Mouse (Mus musculus) CH12.LX (cell line): ENCODE measurements around the gene Casp7. TPM values are rescaled to one million over a fixed set of nuclear protein-coding genes. Genes with fewer than 3 reads are reported as not detected.

Experiments used
- DNase-seq: peaks from one replicate; pipeline ENCODE4 v3.0.0-alpha.2; 2013; ENCODE audit errors: extremely low read depth
- H3K27ac ChIP-seq: 2 replicates; pipeline ENCODE4 v1.5.1; 2012; ENCODE audit warnings: low read depth, mild to moderate bottlenecking, control low read depth, moderate library complexity; ENCODE audit not compliant: insufficient read depth
- H3K27me3 ChIP-seq: replicated peaks from 2 replicates; pipeline ENCODE3; 2012; ENCODE audit warnings: inconsistent platforms
- H3K36me3 ChIP-seq, 2 experiments: replicated peaks in 1 of 2; 2 replicates each; pipeline versions ENCODE3 to v1.6.1; 2012; ENCODE audit warnings: inconsistent platforms in 1 of 2, low read length in 1 of 2, mild to moderate bottlenecking in 1 of 2, mixed read lengths in 1 of 2, moderate library complexity in 1 of 2; ENCODE audit not compliant: control insufficient read depth in 1 of 2, insufficient read depth in 1 of 2
- H3K4me1 ChIP-seq, 2 experiments: 2 replicates each; pipeline ENCODE4 v1.6.1; 2012; ENCODE audit warnings: inconsistent platforms in 1 of 2, moderate library complexity in 1 of 2; ENCODE audit not compliant: insufficient read depth in 2 of 2, control insufficient read depth in 1 of 2
- H3K4me2 ChIP-seq: 2 replicates; pipeline ENCODE4 v1.6.1; 2012; ENCODE audit warnings: low read depth, mild to moderate bottlenecking, control low read depth; ENCODE audit not compliant: poor library complexity, insufficient read depth, severe bottlenecking
- H3K4me3 ChIP-seq, 3 experiments: fragments of 150-350 bp in 1 of 3; sonication (generic) in 1 of 3; replicated peaks in 1 of 3; 2 replicates each; pipeline versions ENCODE3 to v1.5.1; 2011 to 2012; ENCODE audit warnings: low read depth in 2 of 3, low read length in 2 of 3, mild to moderate bottlenecking in 2 of 3, moderate library complexity in 2 of 3, control low read depth in 1 of 3, improper control_type of control experiment in 1 of 3, inconsistent platforms in 1 of 3, mixed read lengths in 1 of 3; ENCODE audit not compliant: poor library complexity in 1 of 3
- H3K79me2 ChIP-seq: replicated peaks from 2 replicates; pipeline ENCODE4 v1.6.1; 2012; ENCODE audit warnings: mild to moderate bottlenecking, moderate library complexity; ENCODE audit not compliant: control insufficient read depth, poor library complexity, insufficient read depth, severe bottlenecking; ENCODE audit errors: extremely low read depth
- H3K9ac ChIP-seq: 2 replicates; pipeline ENCODE4 v1.6.1; 2012; ENCODE audit warnings: low read depth, mild to moderate bottlenecking, control low read depth, moderate library complexity; ENCODE audit not compliant: insufficient read depth
- H3K9me3 ChIP-seq: replicated peaks from 2 replicates; pipeline ENCODE3; 2012; ENCODE audit warnings: low read length, inconsistent platforms, mixed read lengths
- BHLHE40 ChIP-seq: IDR thresholded peaks from 2 replicates; pipeline ENCODE4 v1.6.1; 2011; ENCODE audit warnings: mild to moderate bottlenecking, low read depth, low read length, improper control_type of control experiment
- CHD1 ChIP-seq: IDR thresholded peaks from 2 replicates; pipeline ENCODE4 v1.6.1; 2012; ENCODE audit warnings: low read depth, low read length, improper control_type of control experiment, inconsistent platforms
- CHD2 ChIP-seq: IDR thresholded peaks from 2 replicates; pipeline ENCODE4 v1.6.1; 2011; ENCODE audit warnings: low read length, improper control_type of control experiment
- CTCF ChIP-seq, 2 experiments: IDR thresholded peaks in 1 of 2; conservative IDR thresholded peaks in 1 of 2; 2 replicates each; pipeline ENCODE4 v1.5.1; 2011 to 2012; ENCODE audit warnings: low read depth in 2 of 2, low read length in 2 of 2, improper control_type of control experiment in 1 of 2, inconsistent platforms in 1 of 2, mild to moderate bottlenecking in 1 of 2, moderate library complexity in 1 of 2
- GABPA ChIP-seq: IDR thresholded peaks from 2 replicates; pipeline ENCODE4 v1.6.1; 2012; ENCODE audit warnings: low read depth, low read length, improper control_type of control experiment, inconsistent platforms; ENCODE audit not compliant: insufficient replicate concordance
- HCFC1 ChIP-seq: IDR thresholded peaks from 2 replicates; pipeline ENCODE4 v1.6.1; 2012; ENCODE audit warnings: low read depth, mild to moderate bottlenecking, inconsistent platforms, low read length, improper control_type of control experiment
- IRF4 ChIP-seq: IDR thresholded peaks from 2 replicates; pipeline ENCODE4 v1.6.1; 2014; ENCODE audit warnings: low read depth, mild to moderate bottlenecking, inconsistent platforms, low read length, improper control_type of control experiment
- MAFK ChIP-seq: IDR thresholded peaks from 2 replicates; pipeline ENCODE4 v1.6.1; 2011; ENCODE audit warnings: low read length, improper control_type of control experiment; ENCODE audit not compliant: insufficient replicate concordance
- MEF2A ChIP-seq: IDR thresholded peaks from 2 replicates; pipeline ENCODE4 v1.6.1; 2014; ENCODE audit warnings: low read depth, mild to moderate bottlenecking, inconsistent platforms, low read length, improper control_type of control experiment, borderline replicate concordance
- MYC ChIP-seq: IDR thresholded peaks from 2 replicates; pipeline ENCODE4 v1.6.1; 2011; ENCODE audit warnings: low read depth, mild to moderate bottlenecking, improper control_type of control experiment, low read length
- PAX5 ChIP-seq: IDR thresholded peaks from 2 replicates; pipeline ENCODE4 v1.6.1; 2012; ENCODE audit warnings: low read length, inconsistent platforms, mixed read lengths
- POLR2AphosphoS2 ChIP-seq: IDR thresholded peaks from 2 replicates; pipeline ENCODE4 v1.6.1; 2011; ENCODE audit warnings: low read depth, low read length, improper control_type of control experiment
- RAD21 ChIP-seq: IDR thresholded peaks from 2 replicates; pipeline ENCODE4 v1.6.1; 2011; ENCODE audit warnings: low read depth, mild to moderate bottlenecking, low read length, improper control_type of control experiment, moderate library complexity
- RCOR1 ChIP-seq: conservative IDR thresholded peaks from 2 replicates; pipeline ENCODE4 v1.6.1; 2012; ENCODE audit warnings: low read depth, mild to moderate bottlenecking, inconsistent platforms, low read length, improper control_type of control experiment
- SIN3A ChIP-seq: IDR thresholded peaks from 2 replicates; pipeline ENCODE4 v1.6.1; 2012; ENCODE audit warnings: low read length, improper control_type of control experiment, inconsistent platforms
- SMC3 ChIP-seq: IDR thresholded peaks from 2 replicates; pipeline ENCODE4 v1.6.1; 2011; ENCODE audit warnings: low read depth, low read length, improper control_type of control experiment
- TBP ChIP-seq: conservative IDR thresholded peaks from 2 replicates; pipeline ENCODE4 v1.6.1; 2011; ENCODE audit warnings: low read depth, low read length, improper control_type of control experiment
- USF1 ChIP-seq: IDR thresholded peaks from 2 replicates; pipeline ENCODE4 v1.6.1; 2014; ENCODE audit warnings: low read depth, mild to moderate bottlenecking, inconsistent platforms, low read length, improper control_type of control experiment
- USF2 ChIP-seq: conservative IDR thresholded peaks from 2 replicates; pipeline ENCODE4 v1.6.1; 2011; ENCODE audit warnings: low read depth, low read length, improper control_type of control experiment
- ZC3H11A ChIP-seq: IDR thresholded peaks from 2 replicates; pipeline ENCODE4 v1.6.1; 2012; ENCODE audit warnings: low read depth, mild to moderate bottlenecking, inconsistent platforms, low read length, improper control_type of control experiment
- ZNF384 ChIP-seq: IDR thresholded peaks from 2 replicates; pipeline ENCODE4 v1.6.1; 2012; ENCODE audit warnings: low read depth, low read length, improper control_type of control experiment, inconsistent platforms
- dilution Hi-C: fragments of 300-500 bp; cut with MboI; formaldehyde crosslinking; loops from 2 replicates; pipeline ENCODE4 v1.14.3; 2020; ENCODE audit warnings: low sequenced_read_pairs; ENCODE audit not compliant: extremely low pct_unique_long_range_greater_than_20kb, extremely low pct_ligation_motif_present
- in situ Hi-C: fragments of 300-500 bp; cut with MboI; formaldehyde crosslinking; loops from 3 replicates; pipeline ENCODE4 v1.14.3; 2019; ENCODE audit warnings: low sequenced_read_pairs, low pct_ligation_motif_present, low pct_unique_long_range_greater_than_20kb, mixed read lengths
- polyA plus RNA-seq: library from polyadenylated mRNA; unstranded; fragments of >175 nt; gene quantifications from 2 replicates; pipeline ENCODE4 v1.2.1, GENCODE M21; 2012; ENCODE audit warnings: low read depth; ENCODE audit not compliant: insufficient read length
- total RNA-seq, 2 experiments: library from RNA; depleted of rRNA; stranded (reverse); fragments of 300-350 nt in 1 of 2; fragments of >200 nt in 1 of 2; gene quantifications; 2 replicates each; pipeline ENCODE4 v1.2.3; 2012 to 2014

Gene Casp7
- total and polyA plus RNA-seq, 3 experiments: 6.3 to 11.8 (median 6.8) TPM

DNA sequence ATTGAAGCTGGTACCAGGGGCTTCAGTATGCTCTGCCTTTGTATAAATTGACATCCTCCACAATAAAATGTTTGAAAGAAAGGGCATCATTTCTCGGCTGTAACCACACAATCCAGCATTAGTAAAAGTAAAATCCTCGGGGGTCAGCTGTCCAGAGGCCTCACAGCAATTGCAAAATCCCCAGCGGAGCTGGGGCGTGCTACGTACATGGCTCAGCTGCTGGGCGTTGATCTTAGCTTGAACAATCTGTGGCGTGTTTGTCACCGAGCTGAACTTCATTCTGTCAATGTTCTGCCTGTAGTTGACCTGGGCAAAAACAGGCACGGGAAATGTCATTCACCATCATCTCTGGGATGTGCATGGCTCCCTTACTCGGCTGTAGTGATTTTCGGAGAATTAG, 30.8 kb upstream of the Casp7 start:
- in situ Hi-C loops: no loop called here
- Histone ChIP-seq H3K27me3 (no peaks in the 10 kb centered on the region), H3K4me1 (no peaks in the 10 kb centered on the region), H3K9me3 (no peaks in the 10 kb centered on the region), H3K79me2 (no peaks in the 10 kb centered on the region), H3K27ac (no peak overlapping the region), H3K9ac (no peak overlapping the region), H3K4me3 (no peak overlapping the region), H3K36me3 (no peaks in the 10 kb centered on the region), H3K4me2 (no peak overlapping the region)
- no peak for TF ChIP-seq RAD21
- no peak for TF ChIP-seq RCOR1
- TF ChIP-seq POLR2AphosphoS2: no peak
- no peak for TF ChIP-seq USF1
- TF ChIP-seq CHD1: no peak
- no peak for TF ChIP-seq MAFK
- TF ChIP-seq CTCF (conservative IDR thresholded peaks at IDR 0.05 in 1 of 2, IDR thresholded peaks at IDR 0.05 in 1 of 2; ENCODE audit: low read depth in 2 of 2, low read length in 2 of 2): no peak
- no peak for TF ChIP-seq MEF2A
- TF ChIP-seq TBP: no peak
- TF ChIP-seq ZNF384: no peak
- no peak for TF ChIP-seq SMC3
- no peak for TF ChIP-seq USF2
- TF ChIP-seq IRF4: no peak
- no peak for TF ChIP-seq SIN3A
- no peak for TF ChIP-seq HCFC1
- TF ChIP-seq GABPA: no peak
- no peak for TF ChIP-seq CHD2
- no peak for TF ChIP-seq BHLHE40
- TF ChIP-seq ZC3H11A: no peak
- TF ChIP-seq PAX5: no peak
- no peak for DNase-seq
- dilution Hi-C loops: no loop called here

DNA sequence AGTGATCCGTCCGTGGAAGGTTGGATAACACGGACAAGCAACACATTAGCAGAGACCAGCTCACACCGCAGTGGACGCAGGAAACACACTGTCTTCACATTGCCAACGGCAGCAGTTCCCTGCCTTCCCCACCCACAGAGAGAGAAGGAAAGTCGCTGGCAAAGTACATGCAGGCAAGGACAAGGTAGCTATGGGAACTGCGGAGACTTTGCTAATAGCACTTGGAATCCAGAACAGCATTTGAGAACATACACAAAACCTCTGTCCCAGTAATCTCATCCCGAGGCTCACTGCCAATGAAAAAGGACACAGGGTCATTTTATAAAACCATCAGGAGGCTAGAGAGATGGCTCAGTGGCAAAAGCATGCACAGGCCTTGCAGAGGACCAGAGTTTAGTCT, 30.3 kb upstream of the Casp7 start:
- Histone ChIP-seq H3K79me2 (no peaks in the 10 kb centered on the region), H3K9ac (no peak overlapping the region), H3K27me3 (no peaks in the 10 kb centered on the region), H3K4me1 (no peaks in the 10 kb centered on the region), H3K9me3 (no peaks in the 10 kb centered on the region), H3K4me2 (no peak overlapping the region), H3K4me3 (no peak overlapping the region), H3K36me3 (no peaks in the 10 kb centered on the region), H3K27ac (no peak overlapping the region)
- dilution Hi-C loops: no loop called here
- no peak for DNase-seq
- TF ChIP-seq MYC (no peak), CHD2 (no peak), ZNF384 (no peak)
- in situ Hi-C loops: no loop called here
